Mouse (Mus musculus): ENCODE measurements around the gene Itga11. TPM values are rescaled to one million over a fixed set of nuclear protein-coding genes. Genes with fewer than 3 reads are reported as not detected.
"Not testable (repeated sequence)": the region's sequence is repeated elsewhere in the genome, so short reads cannot be mapped to it uniquely, and the experiment has no call there.

Itga11 gene
- polyA plus RNA-seq, 1 experiment from 2014 or later, result 7.9 TPM

GRCm38 (mm10) chr9:62819494-62819893, 141.9 kb downstream of the Itga11 start:
- H3K4me1 ChIP-seq, result peaks cover 15% of the 10 kb centered on the region
- H3K27ac ChIP-seq (replicated peaks), result no peak overlapping the region
- H3K4me3 ChIP-seq (replicated peaks), result no peak overlapping the region
- H3K9ac ChIP-seq, result no peak overlapping the region
- no peaks in the 10 kb centered on the region for H3K9me3 ChIP-seq (replicated peaks)
- no peak for ATAC-seq (ENCODE audit: insufficient number of reproducible peaks, low FRiP score, low TSS enrichment, low read depth)
- no peaks in the 10 kb centered on the region for H3K36me3 ChIP-seq
- H3K27me3 ChIP-seq, result no peaks in the 10 kb centered on the region
- no peak overlapping the region for H3K4me2 ChIP-seq (replicated peaks)
- 78% methylated on average over 3 of the region's 3 CpGs for WGBS

GRCm38 (mm10) chr9:62819910-62820309, 142.3 kb downstream of the Itga11 start:
- not testable (repeated sequence) for H3K4me3 ChIP-seq (replicated peaks); ATAC-seq (ENCODE audit: insufficient number of reproducible peaks, low FRiP score, low TSS enrichment, low read depth); H3K9ac ChIP-seq; H3K4me2 ChIP-seq (replicated peaks); H3K36me3 ChIP-seq; H3K27me3 ChIP-seq; H3K27ac ChIP-seq (replicated peaks); H3K9me3 ChIP-seq (replicated peaks)
- H3K4me1 ChIP-seq, result peaks cover 15% of the 10 kb centered on the region
- 80% methylated on average over 6 of the region's 6 CpGs for WGBS

DNA sequence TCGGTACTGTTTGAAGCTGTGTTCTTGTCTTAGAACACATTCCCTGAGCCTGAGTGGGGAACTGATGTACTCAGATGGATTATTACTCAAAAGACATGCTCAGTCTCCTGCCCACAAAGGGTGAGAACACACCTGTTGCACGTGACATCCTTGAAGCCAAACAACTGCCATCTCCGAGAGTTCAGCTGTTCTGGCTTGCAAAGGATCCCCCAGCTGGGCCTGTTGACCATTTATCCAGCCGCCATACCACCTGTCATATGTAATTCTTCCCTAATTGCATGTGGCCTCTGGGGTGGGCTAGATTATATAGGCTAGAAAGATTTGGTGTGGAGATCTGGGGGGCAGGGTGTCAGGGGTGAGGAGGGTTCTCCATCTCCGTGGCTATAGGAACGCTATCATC, 143.2 kb downstream of the Itga11 start:
- no peak for ATAC-seq (ENCODE audit: insufficient number of reproducible peaks, low FRiP score, low TSS enrichment, low read depth)
- WGBS, result 65% methylated on average over 6 of the region's 6 CpGs

GRCm38 (mm10) chr9:62821811-62822210, 144.2 kb downstream of the Itga11 start:
- no peak overlapping the region for H3K27ac ChIP-seq (replicated peaks)
- H3K9me3 ChIP-seq (replicated peaks), result no peaks in the 10 kb centered on the region
- no peaks in the 10 kb centered on the region for H3K27me3 ChIP-seq
- no peak overlapping the region for H3K4me3 ChIP-seq (replicated peaks)
- 96% methylated on average over 7 of the region's 7 CpGs for WGBS
- no peak overlapping the region for H3K4me2 ChIP-seq (replicated peaks)
- ATAC-seq (ENCODE audit: insufficient number of reproducible peaks, low FRiP score, low TSS enrichment, low read depth), result no peak
- H3K9ac ChIP-seq, result no peak overlapping the region
- H3K4me1 ChIP-seq, result peaks cover 19% of the 10 kb centered on the region
- no peaks in the 10 kb centered on the region for H3K36me3 ChIP-seq

More for the DNA sequence above, 143.2 kb downstream of the Itga11 start:
- Histone ChIP-seq H3K9ac (no peak overlapping the region), H3K27me3 (no peaks in the 10 kb centered on the region), H3K9me3 (replicated peaks) (no peaks in the 10 kb centered on the region), H3K4me2 (replicated peaks) (no peak overlapping the region), H3K36me3 (no peaks in the 10 kb centered on the region), H3K4me3 (replicated peaks) (no peak overlapping the region), H3K4me1 (peaks cover 17% of the 10 kb centered on the region), H3K27ac (replicated peaks) (0 out of 2 replicates have a peak overlapping the region, but pooled peaks have one; percentile 11)

- H3K9ac ChIP-seq, result no peak overlapping the region
- H3K4me3 ChIP-seq (replicated peaks), result no peak overlapping the region
- H3K27me3 ChIP-seq, result no peaks in the 10 kb centered on the region
- H3K9me3 ChIP-seq (replicated peaks), result no peaks in the 10 kb centered on the region
- peaks cover 15% of the 10 kb centered on the region; the same call in 1 of the 2 replicates for H3K4me1 ChIP-seq
- no peaks in the 10 kb centered on the region for H3K36me3 ChIP-seq
- 14% methylated on average over 9 of the region's 9 CpGs for WGBS
- H3K27ac ChIP-seq (replicated peaks), result no peak overlapping the region
- ATAC-seq (ENCODE audit: insufficient number of reproducible peaks, low FRiP score, low TSS enrichment, low read depth), result no peak
- no peak overlapping the region for H3K4me2 ChIP-seq (replicated peaks)
Observed at GRCm38 (mm10) chr9:62825791-62826393, 148.3 kb downstream of the Itga11 start.

- ATAC-seq (ENCODE audit: insufficient number of reproducible peaks, low FRiP score, low TSS enrichment, low read depth), result no peak
- Histone ChIP-seq H3K9me3 (replicated peaks) (no peaks in the 10 kb centered on the region), H3K9ac (no peak overlapping the region), H3K27ac (replicated peaks) (no peak overlapping the region; the same call in 1 of the 2 replicates), H3K4me2 (replicated peaks) (no peak overlapping the region), H3K4me1 (peaks cover 15% of the 10 kb centered on the region; the same call in 1 of the 2 replicates), H3K36me3 (no peaks in the 10 kb centered on the region), H3K4me3 (replicated peaks) (no peak overlapping the region), H3K27me3 (no peaks in the 10 kb centered on the region)
- 10% methylated on average over 7 of the region's 7 CpGs for WGBS
Observed at GRCm38 (mm10) chr9:62826456-62826855, 148.8 kb downstream of the Itga11 start.

DNA sequence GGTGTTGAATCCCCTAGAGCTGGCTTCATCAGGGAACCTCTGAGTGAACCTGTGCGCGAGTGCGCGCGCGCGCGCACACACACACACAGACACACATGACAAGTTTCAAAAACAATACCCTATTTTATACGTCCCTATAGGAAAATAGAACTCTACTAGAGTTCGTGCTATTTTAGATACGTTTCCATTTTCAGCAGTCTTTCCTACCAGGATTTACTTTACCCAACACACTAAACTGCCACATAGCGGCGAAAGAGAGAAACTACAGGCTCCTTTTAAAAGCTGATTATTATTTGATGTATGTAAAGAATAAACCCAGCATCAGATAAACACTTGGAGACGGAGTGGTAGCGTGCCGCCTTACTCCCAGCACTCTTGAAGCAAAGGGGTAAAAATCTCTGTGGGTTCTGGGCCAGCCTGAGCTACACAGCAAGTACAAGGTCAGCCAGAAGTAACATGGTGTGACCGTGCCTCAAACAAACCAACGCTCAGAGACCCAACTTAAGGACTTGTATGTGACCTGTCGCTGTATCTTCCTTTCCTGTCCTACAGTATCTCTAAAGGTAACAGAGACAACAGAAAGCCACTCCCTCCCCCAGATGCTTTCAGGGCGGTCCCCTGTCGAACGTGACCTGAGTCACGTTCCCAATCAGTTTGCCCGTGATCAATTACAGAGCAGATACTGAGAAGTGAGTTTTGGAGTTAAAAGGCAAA, 150.5 kb downstream of the Itga11 start:
- H3K9ac ChIP-seq, result 0 out of 2 replicates have a peak overlapping the region, but pooled peaks have one; percentile 6
- no peaks in the 10 kb centered on the region for H3K36me3 ChIP-seq
- H3K4me3 ChIP-seq (replicated peaks), result peak overlapping the region; percentile 42
- peaks cover 15% of the 10 kb centered on the region; the same call in 1 of the 2 replicates for H3K4me1 ChIP-seq
- WGBS, result 6% methylated on average over 24 of the region's 24 CpGs
- no peaks in the 10 kb centered on the region for H3K9me3 ChIP-seq (replicated peaks)
- peak overlapping the region; percentile 68 for H3K27ac ChIP-seq (replicated peaks)
- H3K27me3 ChIP-seq, result no peaks in the 10 kb centered on the region
- H3K4me2 ChIP-seq (replicated peaks), result peak overlapping the region; percentile 51
- ATAC-seq (ENCODE audit: insufficient number of reproducible peaks, low FRiP score, low TSS enrichment, low read depth), result no peak

- WGBS, result under 1% methylated on average over 23 of the region's 23 CpGs
- peak overlapping the region; percentile 68 for H3K27ac ChIP-seq (replicated peaks)
- peak overlapping the region; percentile 42 for H3K4me3 ChIP-seq (replicated peaks)
- H3K9ac ChIP-seq, result no peak overlapping the region
- peak; percentile 91 for ATAC-seq (ENCODE audit: insufficient number of reproducible peaks, low FRiP score, low TSS enrichment, low read depth)
- H3K4me2 ChIP-seq (replicated peaks), result peak overlapping the region; percentile 51
- no peaks in the 10 kb centered on the region for H3K27me3 ChIP-seq
- no peaks in the 10 kb centered on the region for H3K36me3 ChIP-seq
- no peaks in the 10 kb centered on the region for H3K9me3 ChIP-seq (replicated peaks)
- H3K4me1 ChIP-seq, result peaks cover 15% of the 10 kb centered on the region; the same call in 1 of the 2 replicates
Observed at GRCm38 (mm10) chr9:62828662-62829086, 151.0 kb downstream of the Itga11 start.

GRCm38 (mm10) chr9:62829877-62830276, 152.3 kb downstream of the Itga11 start:
- ATAC-seq (ENCODE audit: insufficient number of reproducible peaks, low FRiP score, low TSS enrichment, low read depth), result no peak
- Histone ChIP-seq H3K27me3 (no peaks in the 10 kb centered on the region), H3K27ac (replicated peaks) (no peak overlapping the region), H3K9me3 (replicated peaks) (no peaks in the 10 kb centered on the region), H3K4me1 (peaks cover 15% of the 10 kb centered on the region; the same call in 1 of the 2 replicates), H3K4me3 (replicated peaks) (no peak overlapping the region), H3K36me3 (no peaks in the 10 kb centered on the region), H3K9ac (no peak overlapping the region), H3K4me2 (replicated peaks) (no peak overlapping the region)
- 76% methylated on average over 6 of the region's 6 CpGs for WGBS
